Mouse (Mus musculus) ES-Bruce4 (cell line): ENCODE data around the gene Ndufa11. TPM values are rescaled to one million over a fixed set of nuclear protein-coding genes. Genes with fewer than 3 reads are reported as not detected.

Experiments
- H3K27ac ChIP-seq: 2 replicates; pipeline ENCODE4 v1.5.1; 2012; ENCODE audit warnings: low read length, inconsistent platforms; ENCODE audit not compliant: insufficient read depth
- H3K27me3 ChIP-seq: 2 replicates; pipeline ENCODE4 v1.6.1; 2012; ENCODE audit warnings: mild to moderate bottlenecking, low read length, inconsistent platforms; ENCODE audit not compliant: control insufficient read depth, poor library complexity, insufficient read depth, severe bottlenecking
- H3K36me3 ChIP-seq: 2 replicates; pipeline ENCODE4 v1.6.1; 2012; ENCODE audit warnings: inconsistent platforms, mild to moderate bottlenecking, low read length, moderate library complexity; ENCODE audit not compliant: control insufficient read depth, poor library complexity, insufficient read depth, severe bottlenecking
- H3K4me1 ChIP-seq: one replicate; pipeline ENCODE4 v1.8.1; 2011; ENCODE audit warnings: low read length; ENCODE audit not compliant: control insufficient read depth, insufficient read depth
- H3K4me3 ChIP-seq: 2 replicates; pipeline ENCODE4 v1.5.1; 2011; ENCODE audit warnings: low read depth, mild to moderate bottlenecking, low read length
- H3K9ac ChIP-seq: 2 replicates; pipeline ENCODE4 v1.6.1; 2012; ENCODE audit warnings: low read depth, mild to moderate bottlenecking, inconsistent platforms; ENCODE audit not compliant: poor library complexity, severe bottlenecking
- H3K9me3 ChIP-seq: replicated peaks from 2 replicates; pipeline ENCODE4 v1.6.1; 2012; ENCODE audit warnings: mild to moderate bottlenecking, low read length, inconsistent platforms; ENCODE audit not compliant: control insufficient read depth, poor library complexity, insufficient read depth, severe bottlenecking
- CTCF ChIP-seq: IDR thresholded peaks from one replicate; pipeline ENCODE4 v1.8.1; 2011; ENCODE audit warnings: low read depth, low read length
- EP300 ChIP-seq: IDR thresholded peaks from 2 replicates; pipeline ENCODE4 v1.6.1; 2011; ENCODE audit warnings: low read depth, low read length; ENCODE audit not compliant: insufficient read depth
- POLR2A ChIP-seq: IDR thresholded peaks from one replicate; pipeline ENCODE4 v1.8.1; 2011; ENCODE audit warnings: low read length; ENCODE audit not compliant: insufficient read depth
- polyA plus RNA-seq: library from polyadenylated mRNA; stranded (reverse); fragments of >200 nt; gene quantifications from 2 replicates; pipeline ENCODE4 v1.2.4, GENCODE M21; 2011; ENCODE audit warnings: low read depth; ENCODE audit not compliant: missing spikeins, insufficient read depth, insufficient read length

Ndufa11 gene
- polyA plus RNA-seq, 1 experiment: 152 TPM

DNA sequence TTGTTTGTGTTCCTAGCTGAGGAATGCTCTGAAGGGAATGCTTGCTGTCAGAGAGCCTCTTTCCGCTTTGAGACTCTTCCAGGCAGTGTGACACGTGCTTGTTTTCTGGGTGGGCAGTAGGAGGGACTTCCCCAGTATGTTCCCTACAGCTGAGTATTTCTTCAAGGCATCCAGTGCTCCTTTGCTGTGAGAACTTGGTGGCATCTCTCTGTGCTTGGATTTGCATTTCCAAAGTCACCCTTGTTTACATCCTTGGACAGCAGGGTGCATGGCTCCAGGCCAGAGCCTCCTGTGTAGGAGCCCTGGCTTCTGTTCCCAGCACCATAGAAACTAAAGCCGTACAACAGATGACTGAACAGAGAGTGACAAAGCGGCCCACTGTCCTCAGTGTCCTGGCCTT lies 8.9 kb upstream of the Ndufa11 start:
- peaks cover 48% of the 10 kb centered on the region for H3K36me3 ChIP-seq
- H3K4me1 ChIP-seq: peaks cover 13% of the 10 kb centered on the region

DNA sequence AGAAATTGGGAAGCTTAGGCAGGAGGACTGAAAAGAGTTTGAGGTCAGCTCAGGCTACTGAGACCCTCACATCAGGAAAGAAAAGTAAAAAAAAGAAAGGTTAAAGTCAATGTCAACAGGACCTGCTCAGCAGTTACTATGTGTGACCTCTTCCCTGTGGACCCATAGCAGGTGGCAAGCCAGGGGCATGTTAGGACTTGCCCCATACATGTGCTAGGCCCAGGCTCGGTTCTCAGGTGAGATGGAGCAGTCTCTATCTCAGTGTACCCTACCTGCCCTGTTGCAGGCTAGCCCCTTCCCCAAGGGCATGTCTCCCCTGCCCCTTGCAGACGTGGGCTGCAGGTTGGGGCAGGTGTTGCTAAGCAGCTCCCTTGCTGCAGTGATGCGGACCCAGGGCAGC lies 7.9 kb upstream of the Ndufa11 start:
- peaks cover 13% of the 10 kb centered on the region for H3K4me1 ChIP-seq
- TF ChIP-seq POLR2A (no peak), CTCF (no peak), EP300 (peak; percentile 99)
- peak overlapping the region; percentile 10 for H3K4me3 ChIP-seq
- no peaks in the 10 kb centered on the region for H3K9me3 ChIP-seq
- H3K9ac ChIP-seq: peak overlapping the region; percentile 3; the same call in 1 of the 2 replicates
- no peaks in the 10 kb centered on the region for H3K27me3 ChIP-seq
- H3K36me3 ChIP-seq: peaks cover 40% of the 10 kb centered on the region
- peak overlapping the region; percentile 65 for H3K27ac ChIP-seq

More for the DNA sequence above, 8.9 kb upstream of the Ndufa11 start:
- Histone ChIP-seq H3K4me3 (no peak overlapping the region), H3K9me3 (no peaks in the 10 kb centered on the region), H3K27ac (peak overlapping the region; percentile 65), H3K9ac (no peak overlapping the region), H3K27me3 (no peaks in the 10 kb centered on the region)
- TF ChIP-seq POLR2A (no peak), EP300 (peak; percentile 96), CTCF (no peak)

DNA sequence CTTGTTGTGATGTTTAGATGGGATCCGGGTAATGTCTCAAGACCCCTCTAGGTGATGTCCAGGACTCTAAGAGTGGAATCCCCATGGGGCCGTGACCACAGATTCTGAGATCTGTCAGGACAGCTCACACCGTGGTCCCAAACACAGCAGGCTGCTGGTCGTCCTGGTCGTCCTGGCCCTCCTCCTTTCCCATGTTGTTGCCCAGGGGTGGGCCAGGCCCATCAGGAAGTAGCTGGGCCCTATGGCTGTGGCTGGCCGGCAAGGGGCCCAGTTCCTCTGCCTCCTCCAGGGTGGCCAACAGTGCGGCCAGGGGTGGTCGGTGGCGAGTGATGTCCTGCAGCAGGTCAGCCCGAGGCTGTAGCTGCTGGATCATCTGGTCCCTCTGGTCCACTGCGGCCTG lies 2.2 kb upstream of the Ndufa11 start:
- no peak overlapping the region for H3K27ac ChIP-seq
- H3K27me3 ChIP-seq: no peaks in the 10 kb centered on the region
- peak overlapping the region; percentile 87; the same call in 1 of the 2 replicates for H3K4me3 ChIP-seq
- H3K9ac ChIP-seq: no peak overlapping the region
- TF ChIP-seq CTCF: no peak
- TF ChIP-seq POLR2A: no peak
- TF ChIP-seq EP300: no peak
- H3K9me3 ChIP-seq: no peaks in the 10 kb centered on the region
- H3K4me1 ChIP-seq: no peaks in the 10 kb centered on the region
- peaks cover 6% of the 10 kb centered on the region for H3K36me3 ChIP-seq

DNA sequence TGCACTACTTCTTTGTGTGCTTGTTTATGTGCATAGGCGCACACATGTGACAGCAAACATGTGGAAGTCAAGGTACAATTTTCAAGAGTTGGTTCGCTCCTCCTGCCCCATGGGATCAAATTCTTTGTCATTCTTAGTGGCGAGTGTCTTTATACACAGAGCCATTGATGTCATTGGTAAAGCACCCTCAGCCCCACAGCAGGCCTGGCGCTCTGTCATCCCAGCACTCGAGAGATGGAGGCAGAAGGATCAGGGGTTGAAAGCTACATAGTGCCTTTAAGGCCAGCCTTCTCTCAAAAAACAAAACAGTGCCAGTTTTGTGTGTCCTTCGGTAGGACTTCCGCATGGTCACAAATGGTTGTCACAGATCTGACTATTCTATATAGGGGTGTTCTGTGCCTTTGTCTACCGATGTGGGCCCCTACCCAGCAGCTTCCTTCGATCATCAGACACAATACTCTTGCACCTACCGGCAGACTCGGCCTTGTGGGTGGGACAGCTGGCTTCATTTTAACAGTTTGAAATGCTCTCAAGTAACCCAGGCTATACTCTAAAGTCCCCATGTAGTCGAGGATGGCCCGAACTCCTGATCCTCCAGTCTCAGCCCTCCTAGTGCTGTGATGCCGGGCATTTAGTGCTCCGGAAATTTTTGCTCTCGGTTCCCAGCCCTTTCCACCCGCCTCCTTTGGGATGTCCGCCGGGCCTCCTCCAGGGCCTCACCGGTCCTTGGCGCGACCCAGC lies 1.5 kb upstream of the Ndufa11 start:
- peak overlapping the region; percentile 9; the same call in 1 of the 2 replicates for H3K27ac ChIP-seq
- no peaks in the 10 kb centered on the region for H3K4me1 ChIP-seq
- no peak for TF ChIP-seq CTCF
- no peak for TF ChIP-seq EP300
- no peak for TF ChIP-seq POLR2A
- H3K9me3 ChIP-seq: no peaks in the 10 kb centered on the region
- H3K36me3 ChIP-seq: peaks cover 3% of the 10 kb centered on the region
- no peaks in the 10 kb centered on the region for H3K27me3 ChIP-seq
- H3K9ac ChIP-seq: peak overlapping the region; percentile 78
- H3K4me3 ChIP-seq: peak overlapping the region; percentile 87

DNA sequence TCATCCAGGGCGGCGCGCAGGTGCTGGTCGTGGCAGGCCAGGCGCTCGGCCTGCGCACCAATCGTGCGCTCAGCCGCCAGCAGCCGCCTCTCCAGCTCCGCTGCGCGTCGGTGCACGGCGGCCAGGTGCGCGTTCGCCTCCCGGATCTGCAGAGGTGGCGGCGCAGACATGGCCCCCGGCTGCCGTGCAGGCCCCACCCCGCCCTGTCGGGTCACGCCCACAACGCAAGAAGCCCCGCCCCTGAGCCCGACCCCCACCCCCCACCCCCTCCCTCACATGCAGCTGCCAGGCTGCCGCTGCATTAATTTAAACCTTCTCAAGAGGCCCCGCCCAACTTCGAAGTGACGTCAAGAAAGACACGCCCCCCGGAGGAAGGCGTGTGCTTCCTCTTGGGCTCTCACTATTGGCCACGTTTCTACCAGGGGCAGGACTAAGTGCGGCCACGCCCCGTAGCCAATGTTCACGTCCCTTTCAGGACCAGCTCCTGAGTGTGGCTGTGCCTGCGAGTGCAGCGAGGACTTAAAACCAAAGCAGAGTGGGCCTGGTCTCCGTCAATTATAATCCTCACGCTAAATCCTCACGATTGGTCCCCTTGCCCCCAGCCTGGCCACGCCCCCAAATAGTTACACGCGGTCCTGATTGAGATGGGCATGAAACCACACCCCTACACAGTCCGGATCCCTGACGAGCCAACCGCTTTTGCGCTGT lies 758 bp upstream of the Ndufa11 start:
- H3K27ac ChIP-seq: peak overlapping the region; percentile 9; the same call in 1 of the 2 replicates
- TF ChIP-seq CTCF (no peak), EP300 (no peak), POLR2A (no peak)
- no peaks in the 10 kb centered on the region for H3K36me3 ChIP-seq
- no peaks in the 10 kb centered on the region for H3K27me3 ChIP-seq
- no peaks in the 10 kb centered on the region for H3K9me3 ChIP-seq
- H3K4me1 ChIP-seq: no peaks in the 10 kb centered on the region
- peak overlapping the region; percentile 94 for H3K4me3 ChIP-seq
- H3K9ac ChIP-seq: peak overlapping the region; percentile 84

DNA sequence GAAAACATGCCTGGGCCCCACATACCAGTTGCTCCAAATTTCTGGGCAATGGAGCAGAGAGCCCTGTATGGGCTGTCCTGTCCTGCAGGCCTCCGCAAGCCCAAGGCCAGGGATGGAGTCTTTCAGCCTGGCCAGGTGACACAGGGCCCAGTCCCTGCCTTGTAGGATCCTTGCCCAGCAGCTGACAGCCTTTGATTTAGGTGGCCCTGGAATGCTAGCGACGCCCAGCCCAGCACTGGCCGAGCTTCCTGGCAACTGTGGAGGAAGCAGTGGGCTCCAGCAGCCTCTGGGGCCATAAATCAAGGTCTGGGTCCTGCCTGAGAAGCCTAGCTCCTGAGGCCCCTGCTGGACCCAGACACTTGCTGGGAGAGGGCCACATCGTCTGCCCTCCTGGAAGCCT lies 4.9 kb downstream of the Ndufa11 start:
- H3K27me3 ChIP-seq: no peaks in the 10 kb centered on the region
- no peaks in the 10 kb centered on the region for H3K9me3 ChIP-seq
- no peak overlapping the region for H3K27ac ChIP-seq
- peaks cover 2% of the 10 kb centered on the region; the same call in 1 of the 2 replicates for H3K36me3 ChIP-seq
- no peak overlapping the region for H3K9ac ChIP-seq
- H3K4me3 ChIP-seq: no peak overlapping the region
- peaks cover 4% of the 10 kb centered on the region for H3K4me1 ChIP-seq
- TF ChIP-seq CTCF (no peak), POLR2A (no peak), EP300 (no peak)
